ENCODE assay signal across 24 mouse cellular contexts in genomic region chr2:27490939-27491338, GRCm38 (mm10).
"Had no signal": no experiment of that assay in that cellular context is flagged by ENCODE, and none has a peak within 500 bp of the region (broad histone marks: within the 10 kb centered on the region; RNA-seq: fewer than 3 reads in every experiment).

No protein-coding gene starts in this region.

- DNase-seq: gastrocnemius, postnatal 14 days; gastrocnemius, postnatal 36 days; heart, adult 2 months; heart, postnatal 14 days; heart, postnatal 36 days; kidney, adult 11 months; kidney, adult 2 months; kidney, adult 9 months; kidney, postnatal 14 days; kidney, postnatal 36 days; layer of hippocampus, adult 9-11 months; layer of hippocampus, postnatal 36 days had no signal

- H3K4me1 ChIP-seq: heart, embryonic 15.5 days; hindbrain, embryonic 13.5 days; hindbrain, embryonic 15.5 days; kidney, embryonic 15.5 days; limb, embryonic 12.5 days had no signal

- ATAC-seq: hindbrain, postnatal 0 days; intestine, embryonic 16.5 days had no signal

- H3K27me3 ChIP-seq: heart, embryonic 13.5 days; heart, embryonic 15.5 days; hindbrain, embryonic 13.5 days; hindbrain, embryonic 15.5 days; kidney, embryonic 15.5 days; limb, embryonic 12.5 days had no signal

- H3K27ac ChIP-seq: heart, adult 2 months; heart, embryonic 13.5 days; heart, embryonic 15.5 days; hindbrain, embryonic 13.5 days; hindbrain, embryonic 15.5 days; hindbrain, postnatal 0 days; kidney, embryonic 15.5 days; kidney, postnatal 0 days; left cerebral cortex, adult 2 months; limb, embryonic 10.5 days; limb, embryonic 12.5 days had no signal

- H3K9ac ChIP-seq: heart, embryonic 13.5 days; heart, embryonic 15.5 days; hindbrain, embryonic 13.5 days; hindbrain, embryonic 15.5 days; kidney, embryonic 15.5 days; limb, embryonic 12.5 days had no signal

- H3K4me3 ChIP-seq: heart, adult 2 months; heart, embryonic 13.5 days; heart, embryonic 15.5 days; hindbrain, embryonic 13.5 days; hindbrain, embryonic 15.5 days; kidney, embryonic 15.5 days; left cerebral cortex, adult 2 months; limb, embryonic 10.5 days; limb, embryonic 12.5 days had no signal

- H3K36me3 ChIP-seq: heart, embryonic 13.5 days; heart, embryonic 15.5 days; hindbrain, embryonic 13.5 days; hindbrain, embryonic 15.5 days; kidney, embryonic 15.5 days; limb, embryonic 10.5 days; limb, embryonic 12.5 days had no signal

- H3K4me2 ChIP-seq: heart, embryonic 11.5 days; heart, embryonic 13.5 days; heart, embryonic 15.5 days; hindbrain, embryonic 13.5 days; hindbrain, embryonic 15.5 days; kidney, embryonic 15.5 days; limb, embryonic 12.5 days had no signal

- H3K9me3 ChIP-seq: heart, embryonic 15.5 days; hindbrain, embryonic 13.5 days; hindbrain, embryonic 15.5 days; kidney, embryonic 15.5 days; limb, embryonic 10.5 days had no signal
